Mouse (Mus musculus) G1E-ER4 (cell line): Measurements from ENCODE around the gene Atp5d. TPM values are rescaled to one million over a fixed set of nuclear protein-coding genes. Genes with fewer than 3 reads are reported as not detected.

Source experiments
- GATA1 ChIP-seq: IDR thresholded peaks from one replicate; pipeline ENCODE4 v1.8.0; 2012; ENCODE audit warnings: low read length, inconsistent platforms
- polyA plus RNA-seq: library from polyadenylated mRNA; stranded (reverse); fragments of >175 nt; gene quantifications from 2 replicates; pipeline ENCODE4 v1.2.3, GENCODE M21; 2012

The Atp5d gene
- polyA plus RNA-seq, 1 experiment: 1,866 TPM

GRCm38 (mm10) chr10:80163721-80164120 lies 25.3 kb downstream of the Atp5d start:
- TF ChIP-seq GATA1: no peak

- TF ChIP-seq GATA1: no peak
Measured at GRCm38 (mm10) chr10:80164161-80164997, 25.9 kb downstream of the Atp5d start.

GRCm38 (mm10) chr10:80164998-80165344 lies 26.5 kb downstream of the Atp5d start:
- no peak for TF ChIP-seq GATA1

GRCm38 (mm10) chr10:80165392-80166128 lies 27.1 kb downstream of the Atp5d start, which contains the start of gene Cirbp:
Cirbp (plus strand) TSS chr10:80165985.
- no peak for TF ChIP-seq GATA1

GRCm38 (mm10) chr10:80167460-80168037 lies 29.1 kb downstream of the Atp5d start:
- TF ChIP-seq GATA1: no peak

GRCm38 (mm10) chr10:80168038-80168661 lies 29.7 kb downstream of the Atp5d start:
- no peak for TF ChIP-seq GATA1

GRCm38 (mm10) chr10:80169070-80169469 lies 30.6 kb downstream of the Atp5d start:
- no peak for TF ChIP-seq GATA1

- no peak for TF ChIP-seq GATA1
Measured at GRCm38 (mm10) chr10:80169651-80170050, 31.2 kb downstream of the Atp5d start.

- no peak for TF ChIP-seq GATA1
Measured at GRCm38 (mm10) chr10:80170052-80170451, 31.6 kb downstream of the Atp5d start.

GRCm38 (mm10) chr10:80170601-80171021 lies 32.2 kb downstream of the Atp5d start:
- TF ChIP-seq GATA1: no peak

GRCm38 (mm10) chr10:80171252-80171651 lies 32.8 kb downstream of the Atp5d start:
- no peak for TF ChIP-seq GATA1

GRCm38 (mm10) chr10:80171760-80172526 lies 33.5 kb downstream of the Atp5d start:
- TF ChIP-seq GATA1: no peak

- no peak for TF ChIP-seq GATA1
Measured at GRCm38 (mm10) chr10:80172527-80173292, 34.3 kb downstream of the Atp5d start, which contains the start of gene 1600002K03Rik. 1600002K03Rik (plus strand) TSS chr10:80172944.

GRCm38 (mm10) chr10:80173358-80173757 lies 34.9 kb downstream of the Atp5d start:
- TF ChIP-seq GATA1: no peak
